ENCODE assay signal across 28 mouse cellular contexts in genomic region chr17:78983166-78983565, GRCm38 (mm10). TPM values are rescaled to one million over a fixed set of nuclear protein-coding genes. Genes with fewer than 3 reads are reported as not detected.
DNase-seq lines count a peak whose midpoint lies in the region; ATAC-seq and TF ChIP-seq lines count a peak whose summit lies in the region.
"Had no signal": no experiment of that assay in that cellular context is flagged by ENCODE, and none has a peak within 500 bp of the region (broad histone marks: within the 10 kb centered on the region; RNA-seq: fewer than 3 reads in every experiment).

No protein-coding gene starts in this region.

- 0 out of 2 replicates have a peak, but pooled peaks cover 4% of the 10 kb centered on the region for H3K36me3 ChIP-seq in hindbrain, postnatal 0 days (ENCODE audit: insufficient read depth, low read length)
- peaks cover 14% of the 10 kb centered on the region for H3K36me3 ChIP-seq in hindbrain, embryonic 13.5 days
- peaks cover 33% of the 10 kb centered on the region for H3K36me3 ChIP-seq in liver, adult 2 months (ENCODE audit: control insufficient read depth, insufficient read depth, low read length)
- peaks cover 30% of the 10 kb centered on the region for H3K36me3 ChIP-seq in liver, embryonic 12.5 days
- peaks cover 62% of the 10 kb centered on the region for H3K36me3 ChIP-seq in limb, embryonic 10.5 days

- no peaks in the 10 kb centered on the region for H3K27me3 ChIP-seq in hindbrain, postnatal 0 days (ENCODE audit: insufficient read depth, low read length)
- H3K27me3 ChIP-seq in hindbrain, embryonic 13.5 days, result no peaks in the 10 kb centered on the region
- no peaks in the 10 kb centered on the region for H3K27me3 ChIP-seq in liver, adult 2 months (ENCODE audit: control insufficient read depth, insufficient read depth, low read length)
- no peaks in the 10 kb centered on the region for H3K27me3 ChIP-seq in liver, embryonic 12.5 days (replicated peaks)
- H3K27me3 ChIP-seq in Patski, result no peaks in the 10 kb centered on the region
- no peaks in the 10 kb centered on the region for H3K27me3 ChIP-seq in limb, embryonic 10.5 days (ENCODE audit: low read depth, poor library complexity, severe bottlenecking)
- H3K27me3 ChIP-seq: embryonic facial prominence, embryonic 13.5 days; forebrain, embryonic 13.5 days; kidney, embryonic 15.5 days; limb, embryonic 12.5 days; lung, embryonic 15.5 days; neural tube, embryonic 12.5 days had no signal

- ATAC-seq in hindbrain, postnatal 0 days, result no peak
- ATAC-seq in hindbrain, embryonic 13.5 days (ENCODE audit: low FRiP score), result no peak
- ATAC-seq in liver, embryonic 12.5 days, result no peak
- ATAC-seq in Patski, result no peak
- ATAC-seq: forebrain, embryonic 13.5 days had no signal

- H3K9ac ChIP-seq in hindbrain, postnatal 0 days (replicated peaks; ENCODE audit: low read length), result no peak overlapping the region
- no peak overlapping the region for H3K9ac ChIP-seq in hindbrain, embryonic 13.5 days
- H3K9ac ChIP-seq in liver, adult 2 months (ENCODE audit: low read depth, low read length), result no peak overlapping the region
- H3K9ac ChIP-seq in liver, embryonic 12.5 days, result no peak overlapping the region
- H3K9ac ChIP-seq: embryonic facial prominence, embryonic 13.5 days; forebrain, embryonic 13.5 days; hindbrain, embryonic 14.5 days; kidney, embryonic 15.5 days; limb, embryonic 12.5 days; liver, embryonic 14.5 days; lung, embryonic 15.5 days; neural tube, embryonic 12.5 days had no signal

- DNase-seq in hindbrain, postnatal 0 days (ENCODE audit: low spot score), result peak; percentile 20
- peak; percentile 65 for DNase-seq in liver, adult 2 months (ENCODE audit: extremely low read depth, low read depth, low spot score)
- DNase-seq in 416B (ENCODE audit: low read depth) (peak; percentile 12), Patski (ENCODE audit: low read depth, low spot score) (no peak)
- DNase-seq in T-cell, adult 2 months (ENCODE audit: low spot score), result no peak
- DNase-seq in limb, embryonic 10.5 days (ENCODE audit: low spot score), result no peak
- DNase-seq: adrenal gland, adult 2 months; cerebellum, adult 18-20 months; cerebellum, postnatal 14 days; gastrocnemius, postnatal 10 days; heart, adult 11 months; heart, postnatal 36 days; right cerebral cortex, postnatal 25 days; spleen, adult 18-20 months; thymus, postnatal 14 days had no signal

- H3K79me2 ChIP-seq in liver, adult 2 months (ENCODE audit: control insufficient read depth, insufficient read depth, low read length), result peaks cover 15% of the 10 kb centered on the region; the same call in 1 of the 2 replicates

- WGBS in hindbrain, postnatal 0 days, result 94% methylated on average over 8 of the region's 8 CpGs
- 97% methylated on average over 8 of the region's 8 CpGs for WGBS in hindbrain, embryonic 13.5 days
- 37% methylated on average over 8 of the region's 8 CpGs for WGBS in liver, adult 2 months
- WGBS in liver, embryonic 12.5 days (ENCODE audit: insufficient replicate concordance), result 85% methylated on average over 8 of the region's 8 CpGs
- 94% methylated on average over 8 of the region's 8 CpGs for WGBS in limb, embryonic 10.5 days

- in situ Hi-C loops in Patski (cut with MboI; ENCODE audit: low pct_unique_long_range_greater_than_20kb), result no loop called here

- TF ChIP-seq POLR2A in liver, adult 2 months (IDR thresholded peaks at IDR 0.05; ENCODE audit: extremely low read depth, insufficient read depth, low read length), result no peak

- POLR2A ChIA-PET in Patski (lab: Charles Lee), result no interaction called here

- CTCF ChIA-PET in Patski (lab: Charles Lee), result interaction anchor here (1.3 kb wide), 1 partner anchor 15 kb away, joined by 3 read pairs; no protein-coding TSS in a partner anchor

- no peaks in the 10 kb centered on the region for H3K9me3 ChIP-seq in hindbrain, postnatal 0 days (ENCODE audit: low read length)
- H3K9me3 ChIP-seq in hindbrain, embryonic 13.5 days, result no peaks in the 10 kb centered on the region
- no peaks in the 10 kb centered on the region for H3K9me3 ChIP-seq in liver, embryonic 12.5 days (replicated peaks)
- no peaks in the 10 kb centered on the region for H3K9me3 ChIP-seq in limb, embryonic 10.5 days (replicated peaks)
- H3K9me3 ChIP-seq: embryonic facial prominence, embryonic 13.5 days; forebrain, embryonic 13.5 days; kidney, embryonic 15.5 days; limb, embryonic 12.5 days; lung, embryonic 15.5 days; midbrain, embryonic 10.5 days; neural tube, embryonic 12.5 days had no signal

- peak; percentile 23; the same call in 1 of the 2 replicates for TF ChIP-seq CTCF in hindbrain, postnatal 0 days (IDR thresholded peaks at IDR 0.05; ENCODE audit: low read depth)
- TF ChIP-seq CTCF in liver, adult 2 months (IDR thresholded peaks at IDR 0.05; ENCODE audit: low read depth, low read length), result peak; percentile 46
- TF ChIP-seq CTCF in Patski (IDR thresholded peaks at IDR 0.05), result peak; percentile 21

- no peak overlapping the region for H3K27ac ChIP-seq in hindbrain, postnatal 0 days
- H3K27ac ChIP-seq in hindbrain, embryonic 13.5 days, result no peak overlapping the region
- no peak overlapping the region for H3K27ac ChIP-seq in liver, adult 2 months (replicated peaks; ENCODE audit: insufficient read depth, low read depth, low read length)
- H3K27ac ChIP-seq in liver, embryonic 12.5 days, result no peak overlapping the region
- no peak overlapping the region for H3K27ac ChIP-seq in limb, embryonic 10.5 days
- H3K27ac ChIP-seq: embryonic facial prominence, embryonic 13.5 days; forebrain, embryonic 13.5 days; hindbrain, embryonic 14.5 days; kidney, embryonic 15.5 days; limb, embryonic 12.5 days; liver, embryonic 14.5 days; lung, embryonic 15.5 days; macrophage; midbrain, embryonic 10.5 days; neural tube, embryonic 12.5 days had no signal

- H3K4me2 ChIP-seq in hindbrain, postnatal 0 days (ENCODE audit: low read depth, low read length), result no peak overlapping the region
- H3K4me2 ChIP-seq in hindbrain, embryonic 13.5 days, result no peak overlapping the region
- no peak overlapping the region for H3K4me2 ChIP-seq in liver, embryonic 12.5 days
- H3K4me2 ChIP-seq: embryonic facial prominence, embryonic 13.5 days; forebrain, embryonic 13.5 days; hindbrain, embryonic 14.5 days; kidney, embryonic 15.5 days; limb, embryonic 12.5 days; lung, embryonic 15.5 days; neural tube, embryonic 12.5 days had no signal

- H3K4me3 ChIP-seq in hindbrain, postnatal 0 days (ENCODE audit: low read length), result no peak overlapping the region
- no peak overlapping the region for H3K4me3 ChIP-seq in hindbrain, embryonic 13.5 days
- peak overlapping the region; percentile 87 for H3K4me3 ChIP-seq in liver, adult 2 months (ENCODE audit: insufficient read depth, low read depth, low read length)
- H3K4me3 ChIP-seq in liver, embryonic 12.5 days, result no peak overlapping the region
- H3K4me3 ChIP-seq in limb, embryonic 10.5 days, result no peak overlapping the region
- H3K4me3 ChIP-seq: embryonic facial prominence, embryonic 13.5 days; erythroblast, embryonic 14.5 days; forebrain, embryonic 13.5 days; kidney, embryonic 15.5 days; limb, embryonic 12.5 days; lung, embryonic 15.5 days; midbrain, embryonic 10.5 days; neural tube, embryonic 12.5 days had no signal

- no peaks in the 10 kb centered on the region for H3K4me1 ChIP-seq in hindbrain, postnatal 0 days (ENCODE audit: insufficient read depth, low read length)
- no peaks in the 10 kb centered on the region for H3K4me1 ChIP-seq in hindbrain, embryonic 13.5 days (replicated peaks)
- H3K4me1 ChIP-seq in liver, adult 2 months (ENCODE audit: control insufficient read depth, insufficient read depth, low read length), result peaks cover 16% of the 10 kb centered on the region
- no peaks in the 10 kb centered on the region for H3K4me1 ChIP-seq in liver, embryonic 12.5 days
- no peaks in the 10 kb centered on the region for H3K4me1 ChIP-seq in limb, embryonic 10.5 days
- H3K4me1 ChIP-seq: forebrain, embryonic 13.5 days; midbrain, embryonic 10.5 days; neural tube, embryonic 12.5 days had no signal

RNA-seq across cellular contexts. Expression of gene Prkd3, which starts 37.5 kb away (rescaled TPM):
- 24.4 and 27.6 TPM in 2 replicates for total RNA-seq in hindbrain, postnatal 0 days (2014; rRNA removed)
- 9.3 and 10.8 TPM in 2 replicates for polyA plus RNA-seq in hindbrain, postnatal 0 days (2015; fragmentation: Nextera tagmentation; extraction: Ambion mirVana)
- 17.6 and 18.8 TPM in 2 replicates for polyA plus RNA-seq in hindbrain, embryonic 13.5 days (2015; fragmentation: Nextera tagmentation; extraction: Ambion mirVana)
- total RNA-seq in liver, adult 2 months (2014; rRNA removed), result 191 and 211 TPM in 2 replicates
- 71.8 and 79.6 TPM in 2 replicates for polyA plus RNA-seq in liver, adult 2 months (2012; rRNA removed)
- polyA plus RNA-seq in liver, embryonic 12.5 days (2016; fragmentation: Nextera tagmentation; extraction: Ambion mirVana), result 12.9 and 13.3 TPM in 2 replicates
- 46.2 TPM for polyA plus RNA-seq in Patski (2021)
- 42.6 and 51.8 TPM in 2 replicates for polyA plus RNA-seq in limb, embryonic 10.5 days (2016; fragmentation: Nextera tagmentation; extraction: Ambion mirVana)

RNA-seq across cellular contexts. Expression of gene Ndufaf7, which starts 46.2 kb away (rescaled TPM):
- total RNA-seq in hindbrain, postnatal 0 days (2014; rRNA removed), result 19.7 and 28.3 TPM in 2 replicates
- 59.9 and 61.6 TPM in 2 replicates for polyA plus RNA-seq in hindbrain, postnatal 0 days (2015; fragmentation: Nextera tagmentation; extraction: Ambion mirVana)
- polyA plus RNA-seq in hindbrain, embryonic 13.5 days (2015; fragmentation: Nextera tagmentation; extraction: Ambion mirVana), result 57.1 and 62.5 TPM in 2 replicates
- 14.6 and 17.3 TPM in 2 replicates for total RNA-seq in liver, adult 2 months (2014; rRNA removed)
- polyA plus RNA-seq in liver, adult 2 months (2012; rRNA removed), result 5.5 and 5.7 TPM in 2 replicates
- polyA plus RNA-seq in liver, embryonic 12.5 days (2016; fragmentation: Nextera tagmentation; extraction: Ambion mirVana), result 38.7 and 41.8 TPM in 2 replicates
- 49.3 TPM for polyA plus RNA-seq in Patski (2021)
- 47.9 and 48.2 TPM in 2 replicates for polyA plus RNA-seq in limb, embryonic 10.5 days (2016; fragmentation: Nextera tagmentation; extraction: Ambion mirVana)

RNA-seq across cellular contexts. Expression of gene Cebpz, which starts 46.3 kb away (rescaled TPM):
- 11.0 and 13.5 TPM in 2 replicates for total RNA-seq in hindbrain, postnatal 0 days (2014; rRNA removed)
- 46.4 and 54.0 TPM in 2 replicates for polyA plus RNA-seq in hindbrain, postnatal 0 days (2015; fragmentation: Nextera tagmentation; extraction: Ambion mirVana)
- 57.3 and 61.0 TPM in 2 replicates for polyA plus RNA-seq in hindbrain, embryonic 13.5 days (2015; fragmentation: Nextera tagmentation; extraction: Ambion mirVana)
- total RNA-seq in liver, adult 2 months (2014; rRNA removed), result 17.7 and 19.0 TPM in 2 replicates
- 3.2 and 4.4 TPM in 2 replicates for polyA plus RNA-seq in liver, adult 2 months (2012; rRNA removed)
- polyA plus RNA-seq in liver, embryonic 12.5 days (2016; fragmentation: Nextera tagmentation; extraction: Ambion mirVana), result 51.3 and 53.5 TPM in 2 replicates
- polyA plus RNA-seq in Patski (2021), result 40.3 TPM
- polyA plus RNA-seq in limb, embryonic 10.5 days (2016; fragmentation: Nextera tagmentation; extraction: Ambion mirVana), result 53.8 and 56.1 TPM in 2 replicates

Comparison
In these comparisons a context has a peak if more than half of its experiments do, and no peak if none do; other contexts are left out.
1. DNase-seq: peak in hindbrain, postnatal 0 days (single experiment), liver, adult 2 months (single experiment) and 416B (single experiment); none in Patski (single experiment), T-cell, adult 2 months (single experiment) and limb, embryonic 10.5 days (single experiment).
2. Peak in every context shown above with its lines, with median percentiles within 50 percentile points of each other: CTCF ChIP-seq.